Mouse (Mus musculus) kidney, postnatal 14 days (tissue): ENCODE measurements at regions not wholly inside any gene's neighbourhood (a gene's known extent, or its start where the extent isn't known, plus 50 kb on each side); places are given as distances from the start of the nearest gene placed in this dataset.
A peak's percentile ranks its signal among the peaks of the same experiment; 100 is the strongest.
"Not testable (repeated sequence)": the region's sequence is repeated elsewhere in the genome, so short reads cannot be mapped to it uniquely, and the experiment has no call there.

ENCODE experiments used
- DNase-seq: peaks from one replicate; pipeline ENCODE4 v3.0.0; 2022; ENCODE audit warnings: mixed read lengths

GRCm38 (mm10) chr9:94107701-94108100 is 430.2 kb downstream of the 1190002N15Rik start:
- not testable (repeated sequence) for DNase-seq

GRCm38 (mm10) chr9:94104669-94105068 is 433.2 kb downstream of the 1190002N15Rik start:
- DNase-seq, result no peak

- DNase-seq, result no peak
These were observed 435.9 kb downstream of the 1190002N15Rik start for GRCm38 (mm10) chr9:94101958-94102357.

DNA sequence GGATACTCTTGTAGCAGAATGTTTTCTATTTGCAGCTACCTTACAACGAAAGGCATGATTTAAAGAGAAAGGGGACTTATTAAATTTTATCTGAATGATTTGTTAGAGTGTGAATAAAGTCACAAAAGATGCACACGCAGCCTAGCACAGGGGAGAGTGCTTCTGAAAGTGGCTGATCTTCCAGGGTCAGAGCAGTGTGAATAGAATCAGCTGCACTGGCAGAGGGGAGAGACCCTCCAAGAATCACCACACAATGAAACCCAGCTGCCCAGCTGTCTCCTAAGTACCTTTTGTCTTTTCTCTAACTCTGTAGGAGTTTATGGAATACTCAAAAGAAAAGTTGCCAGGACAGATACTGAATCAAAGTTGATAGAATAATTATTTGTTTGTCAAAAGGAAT is 443.1 kb downstream of the 1190002N15Rik start:
- no peak for DNase-seq

- peak; percentile 3 for DNase-seq
These were observed 446.1 kb downstream of the 1190002N15Rik start for GRCm38 (mm10) chr9:94091658-94092225.

GRCm38 (mm10) chr9:94089759-94090158 is 448.1 kb downstream of the 1190002N15Rik start:
- no peak for DNase-seq

GRCm38 (mm10) chr9:94083629-94084411 is 454.1 kb downstream of the 1190002N15Rik start:
- no peak for DNase-seq

GRCm38 (mm10) chr9:94074904-94075303 is 463.0 kb downstream of the 1190002N15Rik start:
- no peak for DNase-seq

- no peak for DNase-seq
These were observed 470.8 kb downstream of the 1190002N15Rik start for GRCm38 (mm10) chr9:94067121-94067520.

- no peak for DNase-seq
These were observed 484.7 kb downstream of the 1190002N15Rik start for GRCm38 (mm10) chr9:94053229-94053628.

DNA sequence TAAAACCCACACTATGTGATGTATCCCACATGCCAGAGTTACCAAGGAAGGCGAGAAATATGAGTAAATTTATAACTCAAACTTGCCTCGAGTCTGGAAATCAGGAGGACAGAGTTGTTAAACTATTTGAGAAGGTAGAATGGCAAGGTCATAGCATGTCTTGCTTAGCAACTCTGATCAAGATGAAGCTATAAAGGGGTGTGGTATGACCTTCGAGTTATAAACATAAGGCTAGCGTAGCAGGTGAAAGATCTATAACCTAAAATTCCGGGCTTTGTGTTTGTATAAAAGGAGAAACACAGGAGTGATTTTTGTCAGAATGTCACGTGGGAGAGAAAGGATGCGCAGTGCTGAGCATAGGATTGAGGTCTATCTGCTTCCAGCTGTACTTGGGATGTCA is 490.0 kb downstream of the 1190002N15Rik start:
- no peak for DNase-seq

GRCm38 (mm10) chr9:94045462-94046126 is 492.3 kb downstream of the 1190002N15Rik start:
- DNase-seq, result no peak

DNA sequence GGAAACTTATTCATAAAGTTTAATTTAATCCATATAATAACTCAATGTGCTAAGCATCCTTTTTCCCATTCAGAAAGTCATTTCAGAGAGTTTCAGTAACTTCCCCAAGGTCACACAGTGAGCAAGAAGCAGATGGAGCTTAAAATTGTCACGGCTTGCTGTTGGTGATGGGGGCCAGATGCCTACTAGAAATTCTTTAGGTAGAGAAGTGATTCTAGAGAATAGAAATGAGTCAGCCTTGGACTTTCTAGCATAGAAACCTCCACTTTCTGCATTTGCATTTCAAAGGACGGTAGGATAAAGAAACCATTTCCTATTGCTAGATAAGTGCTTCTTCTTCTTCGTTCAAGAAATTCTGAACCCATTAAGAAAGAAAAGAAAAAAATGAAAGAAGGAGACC is 514.1 kb downstream of the 1190002N15Rik start:
- no peak for DNase-seq

- no peak for DNase-seq
These were observed 516.5 kb downstream of the 1190002N15Rik start for GRCm38 (mm10) chr9:94021293-94021903.

DNA sequence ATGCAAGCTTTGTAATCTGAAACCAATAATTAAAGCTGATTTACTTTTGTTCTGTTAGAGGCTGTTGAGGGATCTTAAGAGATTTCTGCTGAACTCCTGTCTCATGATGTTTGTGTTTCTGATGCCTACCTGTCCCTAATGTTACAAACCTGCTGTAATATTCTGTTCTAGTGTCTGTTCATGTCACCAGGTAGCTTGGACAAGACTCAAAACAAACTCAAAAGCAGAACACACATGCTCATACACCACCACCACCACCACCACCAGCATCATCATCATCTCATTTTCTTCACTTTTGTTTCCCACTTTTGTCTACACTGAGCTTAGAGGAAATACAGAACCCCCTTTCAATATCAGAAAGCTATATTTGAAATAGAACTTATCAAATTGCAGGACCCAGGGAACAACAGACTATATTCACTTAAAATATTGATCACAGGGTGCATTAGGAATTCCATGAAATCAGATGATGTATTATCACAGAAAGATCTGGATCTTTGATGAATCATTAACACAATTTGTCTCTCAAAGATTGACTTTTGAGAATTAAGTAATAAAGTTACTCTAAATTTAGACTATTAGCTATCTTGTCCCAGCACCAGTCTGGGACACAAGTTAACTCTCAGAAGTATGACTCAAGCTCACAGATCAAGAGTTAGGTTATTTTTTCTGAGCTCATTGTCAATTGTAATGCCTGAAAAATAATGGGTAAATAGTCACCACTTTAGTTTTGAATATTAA is 521.0 kb downstream of the 1190002N15Rik start:
- no peak for DNase-seq

- no peak for DNase-seq
These were observed 545.7 kb downstream of the 1190002N15Rik start for GRCm38 (mm10) chr9:93992216-93992615.

- DNase-seq, result no peak
These were observed 546.7 kb downstream of the 1190002N15Rik start for GRCm38 (mm10) chr9:93991141-93991540.

DNA sequence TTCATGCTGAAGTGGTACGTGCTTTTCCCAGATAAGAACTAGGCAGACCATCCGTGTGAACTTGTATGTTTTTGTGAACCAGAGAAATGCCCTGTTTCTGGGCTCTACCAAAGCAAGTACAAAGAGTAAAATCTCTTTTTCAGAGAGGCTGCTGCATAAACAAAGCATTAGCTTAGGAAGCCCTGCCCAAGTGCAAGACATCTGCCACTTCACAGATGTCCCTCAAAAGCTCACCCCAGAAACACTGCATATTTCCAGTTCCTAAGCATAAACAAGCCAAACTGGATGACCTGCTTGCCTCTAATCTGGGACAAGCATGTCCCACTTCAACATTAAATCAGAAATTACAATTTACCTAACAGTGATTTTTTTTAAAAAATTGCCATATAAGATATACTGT is 556.7 kb downstream of the 1190002N15Rik start:
- no peak for DNase-seq

DNA sequence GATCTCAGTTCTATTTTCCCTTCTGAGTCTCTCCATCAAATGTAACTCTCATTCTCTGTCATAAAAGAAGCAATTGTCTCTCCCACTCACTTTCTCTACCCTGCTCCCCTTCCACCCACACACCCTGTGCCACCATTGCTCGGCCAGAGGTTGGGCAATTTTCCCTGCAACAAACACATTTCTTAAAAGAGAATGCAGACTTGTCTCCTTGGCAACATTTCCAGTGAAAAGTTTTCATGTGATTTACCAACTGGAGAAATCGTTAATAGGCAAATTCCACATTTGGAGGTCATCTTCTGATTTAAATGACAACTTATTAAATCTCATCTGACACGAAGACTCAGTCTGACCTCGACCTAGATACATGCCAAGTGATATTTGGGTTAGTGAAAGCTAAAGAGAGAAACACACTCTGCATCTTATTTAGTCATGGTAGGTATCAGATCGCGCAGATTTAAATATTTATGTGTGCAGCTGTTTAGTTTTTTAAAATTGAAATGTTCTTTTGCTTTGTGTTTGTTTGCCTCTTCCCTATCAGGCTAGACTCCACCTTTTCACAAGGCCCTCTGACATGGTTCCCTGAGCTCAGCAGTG is 568.1 kb downstream of the 1190002N15Rik start:
- DNase-seq, result no peak

DNA sequence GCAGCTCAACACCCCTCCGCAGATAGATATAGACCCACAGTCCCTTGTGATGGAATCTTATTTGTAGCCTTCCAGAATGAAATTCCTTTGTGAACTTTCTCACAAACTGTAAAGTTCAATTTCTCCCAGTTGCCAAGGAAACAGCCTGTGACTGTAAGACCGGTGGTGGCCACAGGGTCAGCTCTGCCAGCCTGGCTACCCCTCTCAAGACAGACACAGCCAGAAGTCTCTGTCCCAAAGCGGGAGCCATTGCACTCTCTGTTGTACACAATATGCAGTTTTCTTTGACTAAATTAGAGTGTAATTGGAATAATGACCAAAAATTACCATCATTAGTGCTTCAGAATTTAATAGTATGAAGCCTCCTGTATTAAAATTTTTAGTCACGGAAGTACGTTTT is 568.8 kb downstream of the 1190002N15Rik start:
- DNase-seq, result no peak

GRCm38 (mm10) chr9:93955235-93956040 is 582.4 kb downstream of the 1190002N15Rik start:
- no peak for DNase-seq
